Mouse (Mus musculus): Measurements from ENCODE around the gene Repin1.

GRCm38 (mm10) chr6:48628808-48629660 is 35.4 kb downstream of the Repin1 start:
- TF ChIP-seq CTCF (IDR thresholded peaks at IDR 0.05; ENCODE audit: extremely low read depth, insufficient read depth, low read length) (no peak), POLR2A (IDR thresholded peaks at IDR 0.05; ENCODE audit: extremely low read depth, insufficient read depth, low read length) (peak; percentile 32; the same call in 1 of the 2 replicates)
